Mouse (Mus musculus): Measurements from ENCODE around the gene Tbca. TPM values are rescaled to one million over a fixed set of nuclear protein-coding genes. Genes with fewer than 3 reads are reported as not detected.

Gene Tbca
- 100 to 1,000 TPM; 147 to 149 TPM for total RNA-seq (2021)
- long read RNA-seq, experiment 1, transcript Tbca-201 (4 exons, 559 nt) = major isoform, 43 of 44 reads
- long read RNA-seq, experiment 1, partial matches to known transcripts = 0 of 44 reads
- long read RNA-seq, experiment 1, other reads (novel, unspliced or antisense) = 0 of 44 reads
- long read RNA-seq, experiment 2, transcript Tbca-201 (4 exons, 559 nt) = major isoform, 37 of 39 reads
- long read RNA-seq, experiment 2, partial matches to known transcripts = 1 of 39 reads
- long read RNA-seq, experiment 2, other reads (novel, unspliced or antisense) = 1 of 39 reads

DNA sequence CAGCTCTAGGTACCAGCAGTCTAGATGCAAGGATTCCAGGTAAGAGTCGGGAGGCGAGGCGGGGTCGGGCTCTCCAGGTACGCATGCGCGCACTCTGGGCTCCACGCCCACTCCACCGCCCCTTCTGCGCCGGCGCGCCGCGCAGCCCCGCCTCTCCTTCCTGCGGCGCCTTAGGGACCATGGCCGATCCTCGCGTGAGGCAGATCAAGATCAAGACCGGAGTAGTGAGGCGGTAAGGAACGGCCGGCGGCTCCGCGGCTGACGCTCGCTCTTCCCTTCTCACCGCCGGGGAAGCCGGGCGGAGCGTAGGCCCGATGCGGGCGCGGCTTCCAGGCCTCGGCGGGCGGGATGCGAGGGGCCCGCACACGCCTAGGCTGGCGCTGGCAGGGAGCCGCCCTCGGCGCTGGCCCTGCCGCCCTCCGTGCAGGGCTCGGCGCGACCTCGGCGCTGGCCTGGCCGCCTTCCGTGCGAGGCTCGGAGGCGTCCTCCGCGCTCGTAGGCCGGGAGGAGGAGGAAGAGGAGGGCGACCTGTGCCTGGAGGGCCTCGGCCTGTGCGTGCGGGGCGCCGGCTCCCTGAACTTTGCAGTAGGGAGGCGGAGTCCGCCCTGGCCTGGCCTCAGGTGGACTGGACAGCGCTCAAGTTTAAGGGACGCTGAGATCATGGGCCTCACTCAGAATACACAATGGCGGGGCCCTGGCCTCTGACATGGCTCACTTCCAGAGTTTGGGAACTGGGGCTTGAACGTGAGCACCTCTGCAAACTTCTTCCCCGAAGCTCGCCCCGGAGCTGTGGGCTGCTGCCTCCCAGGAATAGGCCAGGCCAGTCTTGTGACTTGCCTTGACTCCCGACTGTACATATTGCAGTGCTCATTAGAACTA, at the start of gene Tbca:
Tbca (plus strand) TSS at position 140 of the 879 bp plus-strand sequence.
- intact Hi-C loops (cut with DNase I) = loop anchor here (5.0 kb wide), 1 partner anchor 87 kb away; no protein-coding TSS in a partner anchor
- peak; percentile 74 to 87 for DNase-seq (ENCODE audit: low spot score in 2 of 2)

DNA sequence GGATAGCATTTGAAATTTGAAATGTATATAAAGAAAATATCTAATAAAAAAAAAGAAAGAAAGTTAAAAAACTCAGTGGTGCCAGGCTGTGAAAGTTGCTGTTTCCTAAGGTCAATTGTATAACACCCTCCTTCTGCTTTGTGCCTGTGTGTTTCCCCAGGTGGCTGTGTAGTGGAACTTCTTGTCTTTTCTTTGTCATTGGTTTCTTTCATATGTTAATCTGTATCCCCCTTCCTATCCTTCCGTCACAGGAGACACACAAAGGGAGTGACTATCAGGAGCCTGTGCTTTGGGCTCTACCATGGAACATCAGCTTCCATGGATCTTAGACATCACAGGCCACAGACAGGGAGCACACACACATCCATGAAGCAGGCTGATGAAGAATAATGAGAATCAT, 43.5 kb upstream of the Tbca start:
- no peak for DNase-seq (ENCODE audit: low spot score in 2 of 2)
- intact Hi-C loops (cut with DNase I) = no loop called here

DNA sequence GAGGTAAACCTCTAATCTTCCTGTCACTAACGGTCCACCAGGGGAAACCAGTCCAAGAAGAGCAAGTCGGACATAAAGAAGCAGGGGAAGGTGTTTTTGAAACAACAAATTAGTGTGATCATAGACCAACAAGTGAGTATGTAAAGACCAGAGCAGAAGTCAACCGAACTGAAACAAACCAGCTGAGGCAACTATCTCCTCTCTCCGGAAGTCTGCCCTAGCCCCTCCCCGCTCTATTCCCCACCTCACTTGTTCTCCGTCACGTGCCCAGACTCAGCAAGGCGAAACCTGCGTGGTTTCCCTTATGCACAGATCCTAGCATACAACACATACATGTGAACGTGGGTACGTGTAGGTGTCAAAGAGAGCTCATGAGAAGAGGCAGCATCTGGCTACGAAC, 22.9 kb upstream of the Tbca start:
- DNase-seq (ENCODE audit: low spot score in 2 of 2) = no peak

GRCm38 (mm10) chr13:94768460-94769154, 20.1 kb upstream of the Tbca start:
- DNase-seq (ENCODE audit: low spot score in 2 of 2) = no peak
- intact Hi-C loops (cut with DNase I) = no loop called here

More for the DNA sequence above, 22.9 kb upstream of the Tbca start:
- intact Hi-C loops (cut with DNase I) = no loop called here

DNA sequence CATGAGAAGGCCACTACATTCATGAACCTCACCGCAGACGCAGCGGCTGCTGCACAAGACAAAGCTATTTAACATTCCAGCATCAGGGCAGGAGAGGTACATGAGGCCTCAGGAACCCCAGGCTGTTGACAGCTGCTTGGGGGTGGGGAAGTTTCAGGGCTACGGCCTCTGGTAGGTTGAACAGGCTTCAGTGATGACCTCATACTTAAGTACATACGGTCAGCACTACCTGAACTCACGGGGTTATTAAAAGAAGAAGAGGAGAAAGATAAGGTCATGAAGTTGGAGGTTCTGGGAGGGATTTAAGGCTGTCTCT, 19.6 kb upstream of the Tbca start:
- intact Hi-C loops (cut with DNase I) = no loop called here
- DNase-seq (ENCODE audit: low spot score in 2 of 2) = no peak

- intact Hi-C loops (cut with DNase I) = loop anchor here (5.0 kb wide), 1 partner anchor 85 kb away; no protein-coding TSS in a partner anchor
- peak in 1 of 2 experiments; percentile 20 for DNase-seq (ENCODE audit: low spot score in 2 of 2)
These were observed 1.8 kb upstream of the Tbca start for GRCm38 (mm10) chr13:94786866-94787265.

GRCm38 (mm10) chr13:94794689-94795088, 6.0 kb downstream of the Tbca start:
- DNase-seq (ENCODE audit: low spot score in 2 of 2) = no peak
- intact Hi-C loops (cut with DNase I) = no loop called here

DNA sequence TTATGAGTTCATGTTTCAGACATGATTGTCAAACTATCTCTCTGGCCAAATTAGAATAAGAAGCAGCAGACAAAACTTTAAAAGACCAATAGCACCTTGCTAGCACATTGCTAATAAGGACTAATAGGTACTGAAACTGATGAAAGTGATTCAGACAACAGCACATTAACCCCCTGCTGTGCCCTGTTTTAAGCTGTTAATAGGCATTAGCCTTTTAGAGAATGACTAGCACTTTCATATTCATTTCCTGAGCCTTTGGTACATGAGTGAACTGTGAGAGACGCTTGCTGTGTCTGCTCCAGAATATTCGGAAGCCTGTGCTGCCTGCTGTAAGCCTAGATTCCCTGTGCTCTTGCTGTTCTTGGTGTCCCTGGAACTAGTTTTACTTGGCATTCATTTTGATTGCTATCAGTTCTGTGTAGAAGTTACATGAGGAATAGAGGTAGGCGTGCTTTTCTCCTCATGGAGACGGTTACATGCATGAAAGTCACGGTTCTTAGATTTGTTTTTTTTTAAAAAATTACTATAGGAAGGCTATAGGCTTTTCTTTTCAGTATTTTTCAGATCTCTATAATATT, 14.9 kb downstream of the Tbca start:
- intact Hi-C loops (cut with DNase I) = no loop called here
- DNase-seq (ENCODE audit: low spot score in 2 of 2) = no peak

DNA sequence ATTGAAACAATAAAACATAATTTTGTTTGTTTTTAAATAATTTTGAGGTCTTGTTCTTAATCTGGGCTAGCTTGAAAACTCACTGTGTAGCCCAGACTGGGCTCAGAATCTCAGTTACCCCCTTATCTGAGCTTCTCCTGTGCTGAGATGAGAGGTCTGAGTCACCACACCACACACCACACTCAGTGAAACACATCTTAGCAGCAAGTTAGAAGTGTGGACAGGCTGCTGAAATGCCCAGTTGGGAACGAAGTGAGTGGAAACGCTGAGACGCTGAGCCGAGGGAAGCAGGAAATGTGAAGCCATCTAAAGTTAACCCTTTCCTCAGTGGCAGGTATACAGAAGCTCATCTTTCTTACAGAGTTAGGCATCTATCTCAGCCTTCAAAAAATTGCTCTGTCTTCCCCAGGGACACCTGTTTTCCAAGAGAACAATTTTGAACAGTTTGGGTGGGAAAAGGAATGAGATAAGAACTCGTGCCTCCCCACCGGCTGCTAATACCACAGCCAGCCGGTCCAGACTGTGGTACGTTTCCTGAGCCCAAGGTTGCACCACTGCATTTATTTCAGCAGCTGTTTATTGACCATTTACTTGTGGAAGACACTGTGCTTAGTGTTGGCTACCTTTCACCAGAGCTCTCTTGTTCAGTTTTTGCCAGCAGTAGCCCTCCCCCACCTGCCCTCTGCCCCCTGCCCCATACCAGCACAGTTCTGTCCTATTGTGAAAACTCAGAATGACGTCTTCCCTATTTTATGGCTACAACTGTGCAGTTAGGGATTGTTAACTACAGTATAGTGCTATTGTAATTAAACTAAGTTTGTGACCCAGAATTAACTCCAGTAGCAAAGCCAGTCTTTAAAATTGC, 17.8 kb downstream of the Tbca start:
- intact Hi-C loops (cut with DNase I) = no loop called here
- DNase-seq (ENCODE audit: low spot score in 2 of 2) = no peak

GRCm38 (mm10) chr13:94808596-94808995, 19.9 kb downstream of the Tbca start:
- intact Hi-C loops (cut with DNase I) = no loop called here
- no peak for DNase-seq (ENCODE audit: low spot score in 2 of 2)

GRCm38 (mm10) chr13:94809724-94810123, 21.0 kb downstream of the Tbca start:
- intact Hi-C loops (cut with DNase I) = no loop called here
- no peak for DNase-seq (ENCODE audit: low spot score in 2 of 2)

- DNase-seq (ENCODE audit: low spot score in 2 of 2) = no peak
- intact Hi-C loops (cut with DNase I) = no loop called here
These were observed 22.7 kb downstream of the Tbca start for GRCm38 (mm10) chr13:94811451-94811850.

DNA sequence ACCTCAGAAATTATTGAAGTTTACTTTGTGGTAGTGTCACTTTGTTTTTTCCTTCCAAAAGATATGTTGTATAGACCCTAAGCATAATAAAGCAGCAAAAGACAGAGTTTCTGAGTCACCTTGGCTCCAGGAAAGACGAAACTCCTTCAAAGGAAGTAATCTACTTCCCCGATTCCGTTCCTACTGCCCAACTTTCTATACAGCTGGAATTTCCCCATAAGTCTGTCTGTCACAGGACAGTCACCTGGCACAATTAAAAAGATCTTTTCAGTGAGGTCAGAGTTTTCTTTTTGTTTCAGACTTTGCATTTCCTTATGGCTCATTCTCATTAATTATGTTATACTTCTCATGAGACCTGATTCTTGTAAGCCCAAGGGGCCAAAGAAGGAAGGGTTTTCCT, 25.1 kb downstream of the Tbca start:
- no peak for DNase-seq (ENCODE audit: low spot score in 2 of 2)
- intact Hi-C loops (cut with DNase I) = no loop called here

- no peak for DNase-seq (ENCODE audit: low spot score in 2 of 2)
- intact Hi-C loops (cut with DNase I) = no loop called here
These were observed 31.8 kb downstream of the Tbca start for GRCm38 (mm10) chr13:94820516-94820915.

- no peak for DNase-seq (ENCODE audit: low spot score in 2 of 2)
- intact Hi-C loops (cut with DNase I) = no loop called here
These were observed 32.2 kb downstream of the Tbca start for GRCm38 (mm10) chr13:94820956-94821355.

DNA sequence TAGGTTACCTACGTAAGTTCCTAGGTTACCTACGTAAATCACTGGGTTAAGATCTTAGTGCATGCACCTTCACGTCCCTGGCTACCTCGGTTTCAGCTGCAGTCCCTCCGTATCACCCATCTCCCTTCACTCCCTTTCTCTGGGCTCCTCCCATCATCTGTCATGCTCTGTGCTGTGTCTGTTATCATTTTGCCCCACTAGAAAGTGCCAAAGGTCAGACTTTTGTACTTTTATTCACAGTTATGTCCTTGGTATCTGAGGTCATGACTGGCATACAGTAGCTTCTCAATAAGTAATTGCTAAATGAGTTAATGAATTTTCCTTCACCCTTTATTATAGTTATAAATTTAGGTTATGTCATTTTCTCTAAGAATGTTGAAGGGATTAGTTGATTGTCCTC, 37.7 kb downstream of the Tbca start:
- no peak for DNase-seq (ENCODE audit: low spot score in 2 of 2)
- intact Hi-C loops (cut with DNase I) = no loop called here

DNA sequence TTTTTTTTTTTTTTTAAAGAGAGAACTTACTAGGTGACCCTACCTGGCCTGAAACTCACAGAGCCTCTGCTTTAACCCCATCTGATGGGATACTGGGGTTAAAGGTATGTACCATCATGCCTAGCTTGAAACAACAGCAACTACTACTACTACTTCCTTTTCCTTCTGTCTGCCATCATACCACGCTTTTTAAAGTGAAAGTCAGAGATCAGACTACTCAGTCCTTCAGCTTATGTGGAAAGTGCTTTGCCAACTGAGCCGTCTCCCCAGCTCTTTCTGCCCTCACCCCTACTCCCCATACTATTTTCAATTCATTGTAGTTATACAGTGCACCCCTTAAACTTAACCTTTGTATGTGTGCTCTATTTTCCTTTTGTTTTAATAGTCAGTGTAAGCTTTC, 38.3 kb downstream of the Tbca start:
- no peak for DNase-seq (ENCODE audit: low spot score in 2 of 2)
- intact Hi-C loops (cut with DNase I) = no loop called here

DNA sequence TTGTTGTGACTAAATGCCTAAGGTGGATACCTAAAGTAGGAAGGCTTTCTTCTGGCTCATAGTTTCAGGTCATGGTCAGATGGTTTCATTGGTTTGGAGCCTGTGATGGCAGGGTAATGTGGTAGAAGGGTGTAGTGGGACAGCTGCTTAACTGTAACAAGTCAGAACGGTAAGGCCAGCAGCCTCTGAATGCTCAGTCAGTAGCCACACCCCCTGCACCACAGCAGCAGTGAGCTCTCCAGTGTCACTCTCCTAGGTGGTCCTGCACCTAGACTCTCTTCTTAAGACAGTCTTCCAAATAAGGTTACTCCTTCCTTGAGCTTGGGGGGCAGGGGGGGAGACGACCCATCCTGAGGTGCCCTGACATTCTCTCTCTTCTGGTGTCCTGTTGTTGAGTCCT, 39.1 kb downstream of the Tbca start:
- intact Hi-C loops (cut with DNase I) = no loop called here
- no peak for DNase-seq (ENCODE audit: low spot score in 2 of 2)
